Mouse (Mus musculus): Measurements from ENCODE around the gene H2-Aa. TPM values are rescaled to one million over a fixed set of nuclear protein-coding genes. Genes with fewer than 3 reads are reported as not detected.

H2-Aa gene
- total RNA-seq, 2 experiments from 2014 or later: 1.0 to 3.1 TPM

DNA sequence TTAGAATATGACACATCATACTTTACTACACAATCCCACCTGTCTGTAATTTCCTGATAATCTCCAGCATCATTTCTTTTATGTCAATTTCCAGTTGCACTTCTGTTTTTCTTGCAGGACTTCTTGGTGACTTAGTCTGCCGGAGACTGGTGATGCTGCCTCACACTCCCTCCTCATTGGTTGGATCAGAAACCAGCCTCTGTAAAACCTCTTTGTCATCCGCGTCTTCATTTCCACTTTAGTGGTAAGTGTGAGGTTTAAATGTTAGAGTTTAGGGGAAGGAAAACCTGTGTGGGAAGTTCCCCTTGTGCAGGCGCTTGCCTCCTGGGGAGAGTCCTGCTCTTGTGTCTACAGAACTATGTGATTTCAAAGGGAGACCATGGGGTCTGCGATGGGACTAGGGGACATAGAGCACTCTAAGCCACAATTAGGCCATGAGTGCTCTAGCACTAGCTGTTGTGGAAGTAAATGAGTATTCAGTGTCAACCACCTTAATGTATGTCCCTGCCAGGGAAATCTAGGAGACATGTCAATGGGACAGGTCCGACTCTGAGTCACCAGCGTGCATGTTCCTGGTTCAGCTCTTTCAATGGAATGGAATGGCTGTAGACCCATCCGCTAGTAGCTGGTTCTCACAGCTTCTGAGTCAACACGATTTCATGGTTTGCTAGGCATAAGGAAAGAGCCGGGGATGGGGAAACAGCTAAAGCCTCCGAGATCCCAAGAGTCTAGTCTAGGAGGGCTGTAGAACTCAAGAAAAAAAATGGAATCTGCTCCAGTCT is 29.8 kb downstream of the H2-Aa start, which contains the start of gene H2-Ab1:
H2-Ab1 (plus strand) TSS at position 96 of the 782 bp plus-strand sequence.
- DNase-seq (ENCODE audit: extremely low spot score in 1 of 2, low spot score in 2 of 2): peak; percentile 79 to 85
- H3K4me3 ChIP-seq: no peak within 1 kb of the TSS
- H3K27ac ChIP-seq: no peak within 1 kb of the TSS
- intact Hi-C loops (cut with DNase I): no loop called here
- no peak for TF ChIP-seq CTCF (IDR thresholded peaks at IDR 0.05)

DNA sequence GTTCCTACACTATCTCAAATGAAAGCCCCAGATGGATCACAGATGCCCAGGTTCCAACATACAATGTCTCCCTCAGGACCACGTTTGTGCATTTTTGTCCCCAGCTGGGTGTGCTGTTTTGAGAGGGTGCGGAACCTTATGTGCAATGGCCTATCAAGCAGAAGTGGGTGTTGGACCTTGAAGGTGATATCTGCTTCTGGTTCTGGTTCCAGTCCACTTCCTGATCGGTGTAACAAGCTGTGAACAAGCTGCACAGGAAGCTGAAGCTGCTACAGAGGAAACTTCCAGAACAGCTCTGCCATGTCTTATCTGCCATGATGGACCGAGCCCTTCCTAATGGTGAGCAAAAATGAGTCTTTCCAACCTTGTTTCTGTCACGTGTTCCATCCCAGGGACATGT is 31.1 kb downstream of the H2-Aa start:
- intact Hi-C loops (cut with DNase I): no loop called here
- no peak overlapping the region for H3K4me3 ChIP-seq
- no peak for TF ChIP-seq CTCF (IDR thresholded peaks at IDR 0.05)
- DNase-seq (ENCODE audit: extremely low spot score in 1 of 2, low spot score in 2 of 2): no peak
- no peak overlapping the region for H3K27ac ChIP-seq

DNA sequence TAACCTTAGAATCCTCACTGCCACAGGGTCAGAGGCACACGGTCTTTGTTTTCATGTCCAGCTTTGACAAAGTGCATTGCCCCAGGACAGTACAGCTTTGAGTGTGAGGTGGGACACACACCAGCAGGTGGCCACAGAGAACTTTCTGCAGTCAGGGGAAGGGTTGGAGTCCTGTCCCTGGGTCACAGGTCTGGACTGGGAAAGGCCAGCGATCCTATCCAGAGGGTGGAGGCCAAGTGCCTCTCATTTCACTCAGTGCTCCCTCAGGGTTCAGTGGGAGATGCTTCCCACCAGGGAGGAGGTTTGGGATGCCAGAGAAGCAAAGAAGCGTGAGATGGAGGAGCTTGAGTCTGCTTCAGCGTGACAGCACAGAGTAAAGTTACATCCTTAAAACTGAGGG is 36.0 kb downstream of the H2-Aa start:
- intact Hi-C loops (cut with DNase I): no loop called here
- peak; percentile 1; the same call in 1 of the 2 replicates for TF ChIP-seq CTCF (IDR thresholded peaks at IDR 0.05)
- H3K4me3 ChIP-seq: no peak overlapping the region
- no peak overlapping the region for H3K27ac ChIP-seq
- no peak for DNase-seq (ENCODE audit: extremely low spot score in 1 of 2, low spot score in 2 of 2)

DNA sequence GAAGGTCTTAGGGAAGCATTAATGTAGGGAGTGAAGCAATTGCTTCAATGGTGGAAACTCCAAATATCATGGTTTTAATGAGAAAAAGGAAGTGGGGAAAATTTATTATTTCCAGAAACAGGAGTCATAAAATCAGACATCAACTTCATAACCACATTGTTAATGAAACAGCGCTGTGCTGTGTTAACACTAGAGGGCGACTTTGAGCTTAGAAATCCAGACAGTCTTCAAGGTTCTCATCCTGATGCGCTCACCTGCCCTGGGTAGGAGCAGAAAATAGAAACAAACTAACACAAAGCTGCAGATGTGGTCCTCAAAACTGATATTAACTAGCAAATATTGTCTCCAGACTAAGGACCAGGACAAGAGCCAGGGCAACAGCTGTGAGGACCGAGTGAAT is 37.7 kb downstream of the H2-Aa start:
- intact Hi-C loops (cut with DNase I): loop anchor here (1.0 to 10.0 kb wide), 3 partner anchors 99 to 315 kb away; partner anchors contain the start of gene Notch4
- TF ChIP-seq CTCF (IDR thresholded peaks at IDR 0.05): peak; percentile 85
- no peak overlapping the region for H3K27ac ChIP-seq
- no peak overlapping the region for H3K4me3 ChIP-seq
- peak; percentile 40 to 42 for DNase-seq (ENCODE audit: extremely low spot score in 1 of 2, low spot score in 2 of 2)

DNA sequence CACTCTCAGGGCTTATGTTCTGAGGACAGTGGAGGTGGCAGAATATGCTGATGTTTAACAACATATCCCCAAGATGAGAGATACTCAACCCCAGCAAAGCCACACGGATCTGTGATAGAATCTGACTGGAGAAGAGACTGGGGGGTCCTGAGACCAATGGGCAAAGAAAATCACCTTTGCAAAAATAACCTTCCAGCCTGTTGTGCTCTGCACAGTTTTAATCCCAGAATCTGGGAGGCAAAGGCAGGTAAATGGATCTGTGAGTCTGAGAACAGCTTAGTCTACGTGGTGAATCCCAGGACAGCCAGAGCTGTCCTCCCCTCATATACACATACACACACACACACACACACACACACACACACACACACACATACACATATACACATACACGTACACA is 38.3 kb downstream of the H2-Aa start:
- no peak overlapping the region for H3K4me3 ChIP-seq
- H3K27ac ChIP-seq: no peak overlapping the region
- TF ChIP-seq CTCF (IDR thresholded peaks at IDR 0.05): no peak
- no peak for DNase-seq (ENCODE audit: extremely low spot score in 1 of 2, low spot score in 2 of 2)
- intact Hi-C loops (cut with DNase I): loop anchor here (10.0 kb wide), 1 partner anchor 315 kb away; the partner anchor contains the start of gene Notch4

DNA sequence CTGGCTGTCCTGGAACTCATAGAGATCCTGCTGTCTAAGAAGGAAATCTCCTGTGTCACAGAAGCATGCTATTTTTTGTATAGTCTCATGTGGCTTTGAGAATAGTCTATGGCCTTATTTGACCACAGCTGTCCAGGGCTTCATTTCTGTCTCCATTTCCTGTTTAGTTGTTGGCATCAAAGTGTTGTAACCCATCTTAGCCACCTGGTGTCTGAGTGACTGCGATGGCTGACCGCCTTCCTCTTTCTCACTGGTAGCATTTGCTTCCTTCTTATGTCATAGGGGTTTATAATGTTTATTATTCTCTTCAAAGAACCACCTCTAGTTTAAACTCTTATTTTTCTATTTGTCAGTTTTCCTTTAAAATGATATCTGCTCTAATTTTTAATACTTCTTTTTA is 38.9 kb downstream of the H2-Aa start:
- TF ChIP-seq CTCF (IDR thresholded peaks at IDR 0.05): no peak
- DNase-seq (ENCODE audit: extremely low spot score in 1 of 2, low spot score in 2 of 2): no peak
- intact Hi-C loops (cut with DNase I): loop anchor here (10.0 kb wide), 1 partner anchor 316 kb away; the partner anchor contains the start of gene Notch4
- H3K27ac ChIP-seq: no peak overlapping the region
- H3K4me3 ChIP-seq: no peak overlapping the region

DNA sequence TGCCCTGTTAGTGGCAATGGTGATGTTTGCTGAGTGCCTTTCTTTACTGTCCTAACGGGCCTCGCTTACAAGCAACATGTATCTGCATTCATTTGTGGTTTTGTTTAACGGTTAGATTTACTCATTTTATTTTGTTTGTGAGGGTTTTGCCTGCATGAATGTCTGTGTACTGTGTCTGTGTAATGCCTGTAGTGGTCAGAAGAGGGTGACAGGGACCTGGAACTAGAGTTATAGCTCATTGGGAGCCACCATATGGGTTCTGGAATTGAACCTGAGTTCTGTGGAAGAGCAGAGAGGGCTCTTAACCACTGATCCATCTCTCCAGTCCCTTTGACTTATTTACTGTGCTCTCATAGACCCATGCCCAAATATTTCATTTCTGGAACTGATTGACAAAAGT is 40.6 kb downstream of the H2-Aa start:
- intact Hi-C loops (cut with DNase I): loop anchor here (1.0 to 10.0 kb wide), 2 partner anchors 66 to 318 kb away; partner anchors contain the start of gene Notch4
- Histone ChIP-seq H3K4me3 (no peak overlapping the region), H3K27ac (no peak overlapping the region)
- DNase-seq (ENCODE audit: extremely low spot score in 1 of 2, low spot score in 2 of 2): no peak
- peak; percentile 42 for TF ChIP-seq CTCF (IDR thresholded peaks at IDR 0.05)

DNA sequence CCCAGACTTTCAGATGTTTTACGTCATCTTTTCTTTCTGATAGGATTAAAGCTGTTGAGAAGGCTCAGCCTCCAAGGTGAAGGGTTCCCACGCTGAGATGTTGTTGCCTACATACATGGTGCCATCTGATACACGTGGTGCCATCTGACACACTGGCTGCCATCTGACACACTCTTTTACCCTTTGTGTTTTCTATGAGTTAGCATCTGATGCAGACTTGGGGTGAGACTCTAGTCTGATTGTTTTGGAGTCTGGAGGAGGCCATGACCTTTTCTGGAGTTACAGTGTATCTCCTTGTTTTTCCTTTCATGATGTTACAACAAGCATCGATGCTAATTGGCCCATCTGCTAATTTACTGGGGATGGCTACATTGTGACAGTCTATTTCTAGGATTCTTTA is 43.0 kb downstream of the H2-Aa start:
- Histone ChIP-seq H3K4me3 (no peak overlapping the region), H3K27ac (no peak overlapping the region)
- intact Hi-C loops (cut with DNase I): loop anchor here (10.0 kb wide), 1 partner anchor 320 kb away; the partner anchor contains the start of gene Notch4
- TF ChIP-seq CTCF (IDR thresholded peaks at IDR 0.05): no peak
- DNase-seq (ENCODE audit: extremely low spot score in 1 of 2, low spot score in 2 of 2): no peak

DNA sequence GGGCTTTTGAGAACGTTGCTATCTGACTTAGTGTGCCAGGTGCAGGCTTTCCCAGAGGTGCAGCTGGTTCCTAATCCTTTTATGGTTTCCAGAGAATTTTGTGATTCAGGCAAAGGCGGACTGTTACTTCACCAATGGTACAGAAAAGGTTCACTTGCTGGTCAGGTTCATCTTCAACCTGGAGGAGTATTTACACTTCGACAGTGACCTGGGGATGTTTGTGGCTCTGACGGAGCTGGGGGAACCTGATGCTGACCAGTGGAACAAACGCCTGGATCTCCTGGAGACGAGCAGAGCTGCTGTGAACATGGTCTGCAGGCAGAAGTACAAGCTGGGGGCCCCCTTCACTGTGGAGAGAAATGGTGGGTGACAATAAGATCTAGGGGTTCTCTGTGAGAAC is 46.7 kb downstream of the H2-Aa start:
- intact Hi-C loops (cut with DNase I): loop anchor here (10.0 kb wide), 1 partner anchor 324 kb away; the partner anchor contains the start of gene Notch4
- H3K27ac ChIP-seq: no peak overlapping the region
- H3K4me3 ChIP-seq: no peak overlapping the region
- DNase-seq (ENCODE audit: extremely low spot score in 1 of 2, low spot score in 2 of 2): no peak
- TF ChIP-seq CTCF (IDR thresholded peaks at IDR 0.05): no peak

DNA sequence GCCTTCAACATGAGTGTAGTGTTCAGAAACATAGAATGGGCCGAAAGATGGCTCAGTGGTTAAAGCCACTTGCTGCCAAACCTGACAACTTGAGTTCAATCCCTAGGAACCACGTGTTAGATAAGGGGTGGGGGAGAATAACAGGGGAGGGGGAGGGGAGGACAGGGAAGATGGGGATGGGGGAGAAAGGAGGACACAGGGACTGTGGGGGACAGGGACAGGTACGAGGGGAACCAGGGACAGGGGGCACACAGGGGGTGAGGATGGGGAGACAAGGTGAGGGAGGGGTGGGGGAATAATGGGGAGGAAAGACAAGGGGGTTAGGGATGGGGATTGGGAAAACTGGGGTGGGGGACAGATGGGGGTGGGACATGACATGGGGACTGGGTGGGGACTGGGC is 47.3 kb downstream of the H2-Aa start:
- no peak for TF ChIP-seq CTCF (IDR thresholded peaks at IDR 0.05)
- DNase-seq (ENCODE audit: extremely low spot score in 1 of 2, low spot score in 2 of 2): no peak
- Histone ChIP-seq H3K27ac (no peak overlapping the region), H3K4me3 (no peak overlapping the region)
- intact Hi-C loops (cut with DNase I): loop anchor here (10.0 kb wide), 1 partner anchor 324 kb away; the partner anchor contains the start of gene Notch4

DNA sequence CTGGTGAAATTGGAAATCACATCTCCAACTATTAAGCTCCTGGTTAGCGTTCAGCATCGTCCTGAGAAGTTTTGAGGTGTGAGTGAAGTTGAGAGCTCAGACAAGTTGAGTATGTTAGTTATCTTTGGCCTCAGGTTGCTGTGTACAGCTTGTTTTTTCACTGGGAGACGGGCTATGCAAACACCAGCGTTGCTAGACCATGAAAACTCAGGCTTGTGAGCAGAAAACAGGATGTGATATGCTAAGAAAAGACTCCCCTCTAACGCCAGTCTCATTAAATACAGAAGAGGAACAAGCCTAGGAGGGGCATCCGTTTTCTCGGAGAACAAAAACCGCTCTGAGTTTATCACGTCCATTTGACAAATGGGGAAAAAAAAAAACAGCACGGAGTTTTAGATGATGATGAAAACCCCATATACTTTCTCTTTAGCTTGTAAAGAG is 48.0 kb downstream of the H2-Aa start:
- TF ChIP-seq CTCF (IDR thresholded peaks at IDR 0.05): no peak
- intact Hi-C loops (cut with DNase I): loop anchor here (5.0 to 10.0 kb wide), 2 partner anchors 162 to 325 kb away; partner anchors contain the start of gene Notch4
- no peak overlapping the region for H3K4me3 ChIP-seq
- H3K27ac ChIP-seq: no peak overlapping the region
- no peak for DNase-seq (ENCODE audit: extremely low spot score in 1 of 2, low spot score in 2 of 2)

DNA sequence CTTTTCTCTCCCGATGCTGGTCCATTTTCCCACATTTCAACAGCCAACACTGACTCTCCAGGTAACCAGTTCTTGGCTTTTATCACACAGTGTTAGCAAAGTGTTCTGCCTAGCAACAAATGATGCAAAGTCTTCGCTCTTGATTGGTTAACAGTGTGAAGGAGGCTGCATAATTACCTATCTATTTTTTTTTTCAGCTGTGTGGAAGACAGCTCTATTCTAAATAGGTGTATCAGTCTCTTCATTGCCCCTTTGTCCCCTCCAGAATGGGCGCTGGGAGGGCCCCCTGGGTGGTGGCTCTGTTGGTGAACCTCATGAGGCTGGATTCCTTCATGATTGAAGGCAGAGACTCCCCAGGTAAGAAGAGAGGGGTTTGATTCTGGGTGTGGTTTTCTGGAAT is 48.9 kb downstream of the H2-Aa start, which contains the start of gene H2-Ob:
H2-Ob (plus strand) TSS at position 198 of the 400 bp plus-strand sequence.
- peak in 1 of 2 experiments; percentile 37 for DNase-seq (ENCODE audit: extremely low spot score in 1 of 2, low spot score in 2 of 2)
- TF ChIP-seq CTCF (IDR thresholded peaks at IDR 0.05): no peak
- Histone ChIP-seq H3K27ac (no peak within 1 kb of the TSS), H3K4me3 (no peak within 1 kb of the TSS)
- intact Hi-C loops (cut with DNase I): loop anchor here (5.0 kb wide), 1 partner anchor 161 kb away; no protein-coding TSS in a partner anchor

All from left cerebral cortex, adult 2 months (tissue).